Mouse (Mus musculus) liver, postnatal 0 days (tissue): Measurements from ENCODE around the gene Tesc. TPM values are rescaled to one million over a fixed set of nuclear protein-coding genes. Genes with fewer than 3 reads are reported as not detected.

Experiments used
- ATAC-seq: fragments of 200-750 bp; cut with Nextera tagmentation; 2 replicates; pipeline ENCODE4 v1.8.0; 2017; ENCODE audit warnings: mild to moderate bottlenecking, moderate library complexity
- DNase-seq: peaks from one replicate; pipeline ENCODE4 v3.0.0-alpha.2; 2016
- H3K27ac ChIP-seq: fragments of 300-500 bp; sonication (generic); 2 replicates; pipeline ENCODE4 v1.5.1; 2014; ENCODE audit warnings: antibody characterized with exemption, moderate library complexity, mild to moderate bottlenecking, low read depth
- H3K27me3 ChIP-seq: fragments of 300-500 bp; sonication (generic); 2 replicates; pipeline ENCODE4 v1.6.1; 2014; ENCODE audit warnings: low read length, control low read depth, mixed read lengths; ENCODE audit not compliant: insufficient read depth
- H3K36me3 ChIP-seq: fragments of 300-500 bp; sonication (generic); replicated peaks from 2 replicates; pipeline ENCODE4 v1.6.1; 2014; ENCODE audit warnings: mild to moderate bottlenecking, control low read depth, low read length, moderate library complexity, mixed read lengths; ENCODE audit not compliant: insufficient read depth
- H3K4me1 ChIP-seq: fragments of 300-500 bp; sonication (generic); 2 replicates; pipeline ENCODE4 v1.6.1; 2014; ENCODE audit warnings: antibody characterized with exemption, mild to moderate bottlenecking, control low read depth; ENCODE audit not compliant: insufficient read depth
- H3K4me2 ChIP-seq: fragments of 300-500 bp; sonication (generic); 2 replicates; pipeline ENCODE4 v1.6.1; 2014; ENCODE audit warnings: low read depth, mild to moderate bottlenecking, low read length, moderate library complexity, mixed read lengths
- H3K4me3 ChIP-seq: fragments of 300-500 bp; sonication (generic); 2 replicates; pipeline ENCODE4 v1.5.1; 2014; ENCODE audit warnings: low read depth, low read length
- H3K9ac ChIP-seq: fragments of 300-500 bp; sonication (generic); replicated peaks from 2 replicates; pipeline ENCODE4 v1.6.1; 2014; ENCODE audit warnings: mild to moderate bottlenecking, moderate library complexity
- H3K9me3 ChIP-seq: fragments of 300-500 bp; sonication (generic); 2 replicates; pipeline ENCODE4 v1.6.1; 2016; ENCODE audit warnings: mild to moderate bottlenecking, control low read depth, low read length, mixed read lengths
- CTCF ChIP-seq: sonication (generic); IDR thresholded peaks from 2 replicates; pipeline ENCODE4 v1.5.1; 2016; ENCODE audit warnings: antibody characterized with exemption, low read depth
- EP300 ChIP-seq: IDR thresholded peaks from 2 replicates; pipeline ENCODE4 v1.6.1; 2016; ENCODE audit warnings: antibody characterized with exemption, low read depth, mild to moderate bottlenecking
- WGBS: fragments of 180-500 bp; shearing (Covaris S2); extraction: QIAGEN DNeasy Blood & Tissue Kit; methylation state at CpG from one replicate; pipeline ENCODE4 v1.1.7; 2014; ENCODE audit not compliant: insufficient replicate concordance; 5-methylcytosine and 5-hydroxymethylcytosine counted together
- polyA plus RNA-seq: library from polyadenylated mRNA; unstranded; fragments of >200 nt; fragmentation: Nextera tagmentation; extraction: Ambion mirVana; gene quantifications from 2 replicates; pipeline ENCODE4 v1.2.1, GENCODE M21; 2015

Gene Tesc
- polyA plus RNA-seq, 1 experiment from 2014 or later: 4.5 TPM

GRCm38 (mm10) chr5:118017527-118017926 is 10.0 kb upstream of the Tesc start:
- TF ChIP-seq EP300 (no peak), CTCF (no peak)
- Histone ChIP-seq H3K9ac (no peak overlapping the region), H3K9me3 (no peaks in the 10 kb centered on the region), H3K4me1 (no peaks in the 10 kb centered on the region), H3K27me3 (peaks cover 6% of the 10 kb centered on the region; the same call in 1 of the 2 replicates), H3K36me3 (no peaks in the 10 kb centered on the region), H3K4me2 (no peak overlapping the region), H3K27ac (no peak overlapping the region), H3K4me3 (no peak overlapping the region)
- ATAC-seq (no peak), DNase-seq (no peak)
- WGBS: 59% methylated on average over 5 of the region's 5 CpGs

- peaks cover 3% of the 10 kb centered on the region; the same call in 1 of the 2 replicates for H3K27me3 ChIP-seq
- DNase-seq (no peak), ATAC-seq (no peak)
- no peak for TF ChIP-seq CTCF
- TF ChIP-seq EP300: no peak
- H3K9me3 ChIP-seq: no peaks in the 10 kb centered on the region
- H3K4me2 ChIP-seq: no peak overlapping the region
- H3K4me1 ChIP-seq: no peaks in the 10 kb centered on the region
- H3K27ac ChIP-seq: no peak overlapping the region
- 58% methylated on average over 11 of the region's 11 CpGs for WGBS
- H3K9ac ChIP-seq: no peak overlapping the region
- H3K36me3 ChIP-seq: no peaks in the 10 kb centered on the region
- H3K4me3 ChIP-seq: no peak overlapping the region
Observed at GRCm38 (mm10) chr5:118019905-118020304, 7.6 kb upstream of the Tesc start.

GRCm38 (mm10) chr5:118023053-118023452 is 4.5 kb upstream of the Tesc start:
- no peak for TF ChIP-seq CTCF
- no peak for TF ChIP-seq EP300
- ATAC-seq (no peak), DNase-seq (no peak)
- H3K4me2 ChIP-seq: no peak overlapping the region
- H3K9me3 ChIP-seq: no peaks in the 10 kb centered on the region
- H3K36me3 ChIP-seq: no peaks in the 10 kb centered on the region
- peaks cover 29% of the 10 kb centered on the region for H3K27me3 ChIP-seq
- H3K27ac ChIP-seq: no peak overlapping the region
- WGBS: 48% methylated on average over 3 of the region's 3 CpGs
- no peaks in the 10 kb centered on the region for H3K4me1 ChIP-seq
- no peak overlapping the region for H3K9ac ChIP-seq
- H3K4me3 ChIP-seq: no peak overlapping the region

DNA sequence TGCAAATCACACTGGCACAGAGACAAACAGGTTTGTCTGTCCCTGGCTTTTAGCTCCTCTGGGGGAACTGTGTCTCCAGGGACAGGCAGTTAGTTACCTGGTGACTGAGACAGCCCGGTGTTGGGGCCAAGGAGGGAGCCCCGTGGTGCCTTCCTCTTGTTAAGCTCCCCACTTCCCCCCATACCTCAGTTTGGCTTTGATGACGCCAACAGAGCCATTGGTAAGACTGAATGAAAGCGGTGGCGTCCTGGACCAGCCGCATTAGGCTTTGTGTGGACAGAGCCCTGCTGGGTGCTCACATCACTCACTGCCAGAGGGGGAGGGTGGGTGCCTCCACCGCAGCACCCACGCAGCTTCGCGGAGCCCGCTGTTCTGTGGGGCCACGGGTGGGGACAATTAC is 1.7 kb upstream of the Tesc start:
- TF ChIP-seq EP300 (no peak), CTCF (no peak)
- Histone ChIP-seq H3K36me3 (no peaks in the 10 kb centered on the region), H3K9me3 (no peaks in the 10 kb centered on the region), H3K4me2 (no peak overlapping the region), H3K27me3 (peaks cover 55% of the 10 kb centered on the region), H3K4me1 (peaks cover 5% of the 10 kb centered on the region), H3K27ac (no peak overlapping the region), H3K4me3 (no peak overlapping the region), H3K9ac (no peak overlapping the region)
- 5% methylated on average over 12 of the region's 12 CpGs for WGBS
- no peak for ATAC-seq
- no peak for DNase-seq

DNA sequence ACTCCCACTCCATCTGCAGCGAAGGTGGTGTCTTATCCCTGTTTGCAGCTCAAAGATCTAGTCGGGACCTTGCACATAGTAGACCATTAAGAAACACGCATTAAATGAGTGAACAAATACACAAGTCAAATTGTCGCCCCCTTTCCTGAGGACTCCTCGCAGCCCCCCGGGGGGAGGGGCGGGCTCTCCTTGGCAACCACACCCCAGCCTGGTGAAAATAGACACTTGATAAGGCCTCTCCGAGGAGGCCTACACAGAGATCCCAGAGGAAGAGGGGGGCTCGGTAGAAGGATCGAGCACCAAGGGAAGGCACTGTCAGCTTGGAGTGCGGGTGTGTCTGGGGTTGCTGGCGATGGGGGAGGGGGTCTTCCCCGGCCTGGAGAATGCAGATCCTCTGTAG is 1.2 kb upstream of the Tesc start:
- Histone ChIP-seq H3K27me3 (peaks cover 55% of the 10 kb centered on the region), H3K4me2 (no peak overlapping the region), H3K9me3 (no peaks in the 10 kb centered on the region), H3K9ac (no peak overlapping the region), H3K4me3 (no peak overlapping the region), H3K36me3 (no peaks in the 10 kb centered on the region), H3K4me1 (peaks cover 5% of the 10 kb centered on the region), H3K27ac (no peak overlapping the region)
- ATAC-seq (no peak), DNase-seq (no peak)
- TF ChIP-seq EP300: no peak
- TF ChIP-seq CTCF: no peak
- 7% methylated on average over 13 of the region's 13 CpGs for WGBS

DNA sequence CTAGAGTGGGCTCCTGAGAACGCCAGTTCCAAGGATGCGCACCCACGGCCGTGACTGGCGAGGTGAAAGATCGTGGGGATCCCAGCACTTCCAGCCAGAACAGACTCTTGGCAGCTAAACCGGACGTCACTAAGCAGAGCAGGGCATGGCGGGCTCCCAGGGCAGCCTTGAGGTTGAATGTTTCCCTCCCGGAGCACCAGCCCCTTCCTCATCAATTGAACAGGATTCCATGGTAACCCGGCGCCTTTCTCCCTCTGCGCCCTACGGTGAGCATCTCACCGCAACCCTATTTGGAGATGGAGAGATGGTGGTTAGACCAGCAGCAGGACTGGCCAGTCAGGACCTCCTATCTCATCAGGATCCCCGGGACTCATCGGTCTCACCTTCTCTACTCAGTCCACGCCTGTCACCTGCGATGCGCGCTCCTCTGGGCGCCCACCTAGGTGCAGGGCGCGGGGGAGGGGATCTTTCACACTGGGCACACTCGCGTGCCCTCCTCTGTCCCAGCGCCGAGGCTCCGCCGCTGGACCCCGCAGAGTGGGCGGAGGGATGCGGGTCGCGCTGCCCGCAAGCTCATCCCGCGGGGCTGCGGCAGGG is 344 bp upstream of the Tesc start:
- DNase-seq (no peak), ATAC-seq (no peak)
- Histone ChIP-seq H3K4me3 (peak overlapping the region; percentile 50), H3K9me3 (no peaks in the 10 kb centered on the region), H3K4me2 (peak overlapping the region; percentile 80), H3K27ac (no peak overlapping the region), H3K27me3 (peaks cover 55% of the 10 kb centered on the region), H3K36me3 (no peaks in the 10 kb centered on the region), H3K9ac (no peak overlapping the region), H3K4me1 (peaks cover 5% of the 10 kb centered on the region)
- 3% methylated on average over 38 of the region's 39 CpGs for WGBS
- no peak for TF ChIP-seq EP300
- TF ChIP-seq CTCF: no peak
